Mouse (Mus musculus) bone marrow macrophage, adult 2 months (primary cell): ENCODE measurements around the gene Magix.

Source experiments
- CTCF ChIP-seq: IDR thresholded peaks from 2 replicates; pipeline ENCODE4 v1.5.1; 2012; ENCODE audit warnings: low read depth, mild to moderate bottlenecking, low read length, moderate library complexity
- POLR2A ChIP-seq: IDR thresholded peaks from 2 replicates; pipeline ENCODE4 v1.6.1; 2012; ENCODE audit warnings: mild to moderate bottlenecking, low read depth, low read length, borderline replicate concordance

DNA sequence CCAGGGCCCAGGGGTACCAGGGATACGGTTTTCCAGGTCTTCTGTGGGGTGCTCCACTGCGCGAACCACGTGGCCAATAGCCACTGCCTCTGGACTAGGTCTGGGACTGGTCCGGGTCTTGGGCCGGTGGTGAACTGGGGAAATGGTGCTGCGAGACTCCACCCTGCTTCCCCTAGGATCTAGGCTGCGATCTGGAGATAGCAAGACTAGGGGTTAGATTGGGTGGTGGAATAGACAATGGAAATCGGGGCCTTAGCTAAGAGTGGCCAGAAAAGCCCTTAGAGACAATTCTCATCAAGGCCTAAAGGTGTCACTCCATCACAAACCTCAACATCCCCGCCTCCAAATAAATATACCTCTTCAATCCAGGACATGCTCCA lies 6.1 kb downstream of the Magix start:
- TF ChIP-seq CTCF = no peak
- TF ChIP-seq POLR2A = no peak
